Mouse (Mus musculus) G1E (cell line): Measurements from ENCODE around the gene Fgfr2. TPM values are rescaled to one million over a fixed set of nuclear protein-coding genes. Genes with fewer than 3 reads are reported as not detected.

Source experiments
- ATAC-seq: 2 replicates; pipeline ENCODE4 v1.8.0; 2016; ENCODE audit warnings: mild to moderate bottlenecking; ENCODE audit not compliant: insufficient number of reproducible peaks, poor library complexity, low FRiP score, severe bottlenecking; ENCODE audit errors: extremely low read depth
- DNase-seq: peaks from one replicate; pipeline ENCODE4 v3.0.0; 2012; ENCODE audit warnings: low spot score
- H3K27me3 ChIP-seq: 2 replicates; pipeline ENCODE4 v1.6.1; 2012; ENCODE audit warnings: mild to moderate bottlenecking, low read length, inconsistent platforms; ENCODE audit not compliant: insufficient read depth
- H3K36me3 ChIP-seq: replicated peaks from 2 replicates; pipeline ENCODE3; 2012; ENCODE audit warnings: mild to moderate bottlenecking, inconsistent platforms
- H3K4me1 ChIP-seq: 2 replicates; pipeline ENCODE4 v1.6.1; 2012; ENCODE audit warnings: low read depth, low read length, inconsistent platforms, mixed read lengths; ENCODE audit not compliant: insufficient read depth
- H3K4me3 ChIP-seq: 2 replicates; pipeline ENCODE4 v1.5.1; 2012; ENCODE audit warnings: low read depth, mild to moderate bottlenecking, inconsistent platforms, low read length, moderate library complexity, mixed read lengths
- H3K9me3 ChIP-seq: replicated peaks from 2 replicates; pipeline ENCODE4 v1.6.1; 2012; ENCODE audit warnings: inconsistent platforms
- CTCF ChIP-seq: IDR thresholded peaks from 2 replicates; pipeline ENCODE4 v1.5.1; 2012; ENCODE audit warnings: low read depth, low read length, inconsistent platforms, mixed read lengths
- GATA1 ChIP-seq: IDR thresholded peaks from 2 replicates; pipeline ENCODE4 v1.6.1; 2012; ENCODE audit warnings: borderline replicate concordance, low read length, inconsistent platforms, mixed read lengths
- GATA2 ChIP-seq: IDR thresholded peaks from 2 replicates; pipeline ENCODE4 v1.6.1; 2012; ENCODE audit warnings: low read depth, low read length, inconsistent platforms, borderline replicate concordance
- POLR2AphosphoS5 ChIP-seq: IDR thresholded peaks from 2 replicates; pipeline ENCODE4 v1.6.1; 2012; ENCODE audit warnings: low read depth, low read length, inconsistent platforms; ENCODE audit not compliant: insufficient replicate concordance
- TAL1 ChIP-seq: conservative IDR thresholded peaks from 2 replicates; pipeline ENCODE4 v1.6.1; 2012; ENCODE audit warnings: low read depth, low read length, inconsistent platforms, mixed read lengths
- polyA plus RNA-seq: library from polyadenylated mRNA; stranded (reverse); fragments of >175 nt; gene quantifications from 2 replicates; pipeline ENCODE4 v1.2.3, GENCODE M21; 2012
- total RNA-seq, 2 experiments: library from RNA; stranded (forward) in 1 of 2; stranded (reverse) in 1 of 2; fragments of 200-1000 nt in 1 of 2; fragments of >200 nt in 1 of 2; fragmentation: Nextera tagmentation in 1 of 2; gene quantifications; 2 replicates each; pipeline ENCODE4 v1.2.3; 2014 to 2017

The Fgfr2 gene
- total and polyA plus RNA-seq, 3 experiments: 0.22 TPM; not detected in 2

DNA sequence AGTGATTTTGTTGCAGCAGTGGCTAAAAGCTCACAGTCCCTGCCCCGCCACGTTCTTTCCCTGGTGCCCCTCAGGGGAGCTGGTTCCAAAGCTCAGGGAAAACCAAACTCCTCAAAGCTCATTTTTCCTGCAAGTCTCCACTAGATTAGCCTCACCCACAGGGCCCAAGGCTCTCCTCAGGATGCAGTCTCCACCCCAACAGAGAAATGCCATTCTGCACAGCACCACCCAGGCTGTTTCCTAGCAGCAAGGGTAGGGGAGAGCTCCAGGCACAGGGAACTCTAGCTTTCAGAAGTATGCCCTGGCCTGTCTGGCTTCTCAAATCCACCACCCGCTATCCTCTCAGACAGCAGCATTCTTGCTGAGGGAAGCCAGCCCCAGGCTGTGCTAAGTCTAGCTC, 888.9 kb downstream of the Fgfr2 start:
- no peak for TF ChIP-seq GATA1
- no peak for TF ChIP-seq CTCF
- no peak for TF ChIP-seq GATA2
- TF ChIP-seq TAL1: no peak
- no peak for TF ChIP-seq POLR2AphosphoS5
- Histone ChIP-seq H3K4me3 (no peak overlapping the region), H3K36me3 (no peaks in the 10 kb centered on the region)

GRCm38 (mm10) chr7:132233732-132234131, 889.4 kb downstream of the Fgfr2 start:
- H3K36me3 ChIP-seq: no peaks in the 10 kb centered on the region
- TF ChIP-seq TAL1 (no peak), POLR2AphosphoS5 (no peak)
- ATAC-seq: no peak
- no peak overlapping the region for H3K4me3 ChIP-seq
- DNase-seq: no peak
- H3K9me3 ChIP-seq: peaks cover 93% of the 10 kb centered on the region
- no peaks in the 10 kb centered on the region for H3K4me1 ChIP-seq
- no peaks in the 10 kb centered on the region for H3K27me3 ChIP-seq

More for the DNA sequence above, 888.9 kb downstream of the Fgfr2 start:
- Histone ChIP-seq H3K4me1 (no peaks in the 10 kb centered on the region), H3K9me3 (peaks cover 93% of the 10 kb centered on the region), H3K27me3 (no peaks in the 10 kb centered on the region)
- no peak for DNase-seq
- no peak for ATAC-seq

DNA sequence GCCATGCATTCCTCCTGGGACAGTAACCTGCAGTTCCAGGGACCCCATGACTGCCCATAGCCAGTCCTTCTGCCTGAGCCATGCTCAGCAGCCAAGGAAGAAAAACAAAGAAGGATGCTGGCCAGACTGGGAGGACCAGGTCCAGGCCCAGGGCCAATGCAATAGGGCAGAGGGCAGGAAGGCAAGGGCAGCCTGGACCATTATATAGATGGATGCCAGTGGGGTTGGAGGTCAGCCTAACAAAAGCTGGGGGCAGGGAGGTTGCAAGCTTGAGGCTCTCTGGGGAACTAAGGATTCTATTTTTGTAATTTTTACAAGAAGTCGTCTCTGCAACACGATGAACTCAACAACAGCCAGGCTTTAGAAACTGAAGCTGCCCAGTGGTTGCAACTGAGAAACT, 890.2 kb downstream of the Fgfr2 start:
- Histone ChIP-seq H3K9me3 (peaks cover 91% of the 10 kb centered on the region), H3K27me3 (no peaks in the 10 kb centered on the region), H3K36me3 (no peaks in the 10 kb centered on the region), H3K4me3 (no peak overlapping the region), H3K4me1 (no peaks in the 10 kb centered on the region)
- TF ChIP-seq CTCF (no peak), GATA2 (no peak), GATA1 (no peak), POLR2AphosphoS5 (no peak), TAL1 (no peak)
- ATAC-seq (no peak), DNase-seq (no peak)

GRCm38 (mm10) chr7:132231476-132231875, 891.7 kb downstream of the Fgfr2 start:
- H3K4me1 ChIP-seq: no peaks in the 10 kb centered on the region
- H3K36me3 ChIP-seq: no peaks in the 10 kb centered on the region
- no peak for DNase-seq
- H3K27me3 ChIP-seq: no peaks in the 10 kb centered on the region
- no peak for ATAC-seq
- no peak for TF ChIP-seq GATA1
- TF ChIP-seq TAL1: no peak
- no peak for TF ChIP-seq POLR2AphosphoS5
- TF ChIP-seq GATA2: no peak
- TF ChIP-seq CTCF: no peak
- H3K9me3 ChIP-seq: peaks cover 92% of the 10 kb centered on the region
- no peak overlapping the region for H3K4me3 ChIP-seq

GRCm38 (mm10) chr7:132230961-132231360, 892.2 kb downstream of the Fgfr2 start:
- no peak for DNase-seq
- no peaks in the 10 kb centered on the region for H3K4me1 ChIP-seq
- no peaks in the 10 kb centered on the region for H3K27me3 ChIP-seq
- no peaks in the 10 kb centered on the region for H3K36me3 ChIP-seq
- H3K9me3 ChIP-seq: peaks cover 92% of the 10 kb centered on the region
- ATAC-seq: no peak
- TF ChIP-seq CTCF (no peak), GATA2 (no peak), GATA1 (no peak), POLR2AphosphoS5 (no peak), TAL1 (no peak)
- H3K4me3 ChIP-seq: no peak overlapping the region

DNA sequence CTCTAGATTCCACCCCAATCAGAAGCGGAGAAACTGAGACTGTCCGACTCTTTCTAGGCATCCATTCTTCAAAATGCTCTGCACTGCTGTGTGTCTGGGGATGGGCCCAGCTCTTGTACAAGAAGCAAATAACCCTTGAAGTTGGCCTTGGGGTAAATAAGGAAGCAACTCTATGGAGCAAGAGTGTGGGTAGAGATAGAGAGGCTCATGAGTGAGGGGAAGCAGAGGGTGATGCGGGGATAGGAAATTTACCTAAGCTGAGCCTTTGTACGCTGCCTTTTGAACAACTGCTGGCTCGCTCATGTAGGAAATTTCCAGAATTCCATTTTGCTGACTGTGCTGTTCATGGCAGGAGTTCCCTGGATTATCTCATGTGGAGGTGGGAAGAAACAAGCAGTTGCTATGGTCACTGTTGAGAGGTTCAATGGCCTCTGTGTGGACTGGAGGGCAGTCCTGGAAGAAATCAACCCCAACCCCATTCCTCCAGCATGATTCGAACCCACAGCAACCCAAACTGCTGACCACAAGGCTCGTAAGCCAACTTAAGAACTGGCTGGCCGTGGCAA, 896.0 kb downstream of the Fgfr2 start:
- no peak for TF ChIP-seq GATA2
- TF ChIP-seq GATA1: no peak
- TF ChIP-seq POLR2AphosphoS5: no peak
- no peak for TF ChIP-seq CTCF
- TF ChIP-seq TAL1: no peak
- no peaks in the 10 kb centered on the region for H3K36me3 ChIP-seq
- peaks cover 75% of the 10 kb centered on the region for H3K9me3 ChIP-seq
- DNase-seq (no peak), ATAC-seq (no peak)
- H3K4me1 ChIP-seq: no peaks in the 10 kb centered on the region
- no peak overlapping the region for H3K4me3 ChIP-seq
- H3K27me3 ChIP-seq: no peaks in the 10 kb centered on the region
